31 mouse cellular contexts compared by ENCODE assay signal in genomic region chr3:34489008-34489407, GRCm38 (mm10).
"Had no signal": no experiment of that assay in that cellular context is flagged by ENCODE, and none has a peak within 500 bp of the region (broad histone marks: within the 10 kb centered on the region; RNA-seq: fewer than 3 reads in every experiment).

No protein-coding gene starts in this region.

- H3K27me3 ChIP-seq: liver, embryonic 12.5 days; liver, embryonic 13.5 days; liver, embryonic 15.5 days; lung, embryonic 15.5 days; megakaryocyte, embryonic 14.5 days; midbrain, embryonic 15.5 days; neural tube, embryonic 12.5 days had no signal

- H3K9me3 ChIP-seq: limb, embryonic 10.5 days; limb, embryonic 12.5 days; limb, embryonic 13.5 days; limb, embryonic 15.5 days; liver, embryonic 12.5 days; liver, embryonic 13.5 days; liver, embryonic 15.5 days; lung, embryonic 15.5 days; midbrain, embryonic 12.5 days; midbrain, embryonic 13.5 days; midbrain, embryonic 15.5 days; neural tube, embryonic 12.5 days had no signal

- H3K9ac ChIP-seq: limb, embryonic 12.5 days; limb, embryonic 13.5 days; limb, embryonic 15.5 days; liver, embryonic 12.5 days; liver, embryonic 13.5 days; liver, embryonic 14.5 days; liver, embryonic 15.5 days; liver, postnatal 0 days; lung, embryonic 14.5 days; lung, embryonic 15.5 days; midbrain, embryonic 12.5 days; midbrain, embryonic 13.5 days; midbrain, embryonic 15.5 days; neural tube, embryonic 12.5 days had no signal

- ATAC-seq: liver, embryonic 12.5 days; liver, postnatal 0 days; lung, postnatal 0 days; midbrain, embryonic 13.5 days; midbrain, embryonic 15.5 days; midbrain, embryonic 16.5 days had no signal

- H3K4me1 ChIP-seq: limb, embryonic 10.5 days; limb, embryonic 12.5 days; liver, embryonic 12.5 days; liver, embryonic 13.5 days; liver, embryonic 15.5 days; lung, embryonic 15.5 days; megakaryocyte, embryonic 14.5 days had no signal

- H3K4me2 ChIP-seq: limb, embryonic 12.5 days; limb, embryonic 13.5 days; limb, embryonic 15.5 days; liver, embryonic 11.5 days; liver, embryonic 12.5 days; liver, embryonic 13.5 days; liver, embryonic 15.5 days; lung, embryonic 14.5 days; lung, embryonic 15.5 days; midbrain, embryonic 12.5 days; midbrain, embryonic 13.5 days; midbrain, embryonic 15.5 days; neural tube, embryonic 12.5 days had no signal

- H3K36me3 ChIP-seq: limb, embryonic 10.5 days; limb, embryonic 12.5 days; limb, embryonic 13.5 days; limb, embryonic 15.5 days; liver, embryonic 12.5 days; liver, embryonic 13.5 days; liver, embryonic 15.5 days; lung, embryonic 15.5 days; midbrain, embryonic 12.5 days; midbrain, embryonic 13.5 days; midbrain, embryonic 15.5 days; neural tube, embryonic 12.5 days had no signal

- H3K4me3 ChIP-seq: left cerebral cortex, adult 2 months; limb, embryonic 10.5 days; limb, embryonic 12.5 days; limb, embryonic 13.5 days; limb, embryonic 15.5 days; liver, embryonic 12.5 days; liver, embryonic 13.5 days; liver, embryonic 15.5 days; lung, embryonic 15.5 days; megakaryocyte, embryonic 14.5 days; midbrain, embryonic 12.5 days; midbrain, embryonic 13.5 days; midbrain, embryonic 15.5 days; myocyte; neural tube, embryonic 12.5 days had no signal

- H3K27ac ChIP-seq: left cerebral cortex, adult 2 months; limb, embryonic 10.5 days; limb, embryonic 12.5 days; limb, embryonic 13.5 days; limb, embryonic 15.5 days; liver, embryonic 12.5 days; liver, embryonic 13.5 days; liver, embryonic 14.5 days; liver, embryonic 15.5 days; lung, embryonic 15.5 days; macrophage; midbrain, embryonic 12.5 days; midbrain, embryonic 13.5 days; midbrain, embryonic 15.5 days; neural tube, embryonic 12.5 days had no signal

- DNase-seq: left cerebral cortex, postnatal 4 days; liver; liver, embryonic 13.5 days; liver, postnatal 0 days; lung, adult 18-20 months; lung, adult 2 months; lung, embryonic 14.5 days; lung, postnatal 10 days; lung, postnatal 14 days; lung, postnatal 36 days; lung, postnatal 4 days; midbrain, embryonic 14.5 days had no signal
